Mouse (Mus musculus) 3T3-L1 (cell line): ENCODE results near the gene Slc35a3.
A peak's percentile ranks its signal among the peaks of the same experiment; 100 is the strongest.
"Not testable (repeated sequence)": the region's sequence is repeated elsewhere in the genome, so short reads cannot be mapped to it uniquely, and the experiment has no call there.

Experiments used
- DNase-seq: peaks from one replicate; pipeline ENCODE4 v3.0.0-alpha.2; 2015; ENCODE audit warnings: low read depth, low spot score

Gene Slc35a3

GRCm38 (mm10) chr3:116698786-116699185 is 13.8 kb downstream of the Slc35a3 start:
- no peak for DNase-seq

DNA sequence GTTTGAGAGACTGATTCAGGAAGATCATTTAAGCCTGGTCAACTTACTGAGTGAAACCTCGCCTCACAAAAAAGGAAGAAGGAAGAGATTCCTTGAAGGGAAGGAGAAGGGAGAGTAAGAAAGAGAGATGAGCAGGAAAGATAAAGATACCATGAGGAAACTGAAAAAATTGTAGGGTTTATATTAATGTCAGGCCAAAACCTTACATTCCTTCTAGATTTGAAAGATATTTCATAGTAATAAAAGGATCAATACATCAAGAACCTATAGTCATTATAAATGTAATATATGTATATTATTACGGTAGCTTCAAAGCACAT is 17.0 kb downstream of the Slc35a3 start:
- DNase-seq: no peak

DNA sequence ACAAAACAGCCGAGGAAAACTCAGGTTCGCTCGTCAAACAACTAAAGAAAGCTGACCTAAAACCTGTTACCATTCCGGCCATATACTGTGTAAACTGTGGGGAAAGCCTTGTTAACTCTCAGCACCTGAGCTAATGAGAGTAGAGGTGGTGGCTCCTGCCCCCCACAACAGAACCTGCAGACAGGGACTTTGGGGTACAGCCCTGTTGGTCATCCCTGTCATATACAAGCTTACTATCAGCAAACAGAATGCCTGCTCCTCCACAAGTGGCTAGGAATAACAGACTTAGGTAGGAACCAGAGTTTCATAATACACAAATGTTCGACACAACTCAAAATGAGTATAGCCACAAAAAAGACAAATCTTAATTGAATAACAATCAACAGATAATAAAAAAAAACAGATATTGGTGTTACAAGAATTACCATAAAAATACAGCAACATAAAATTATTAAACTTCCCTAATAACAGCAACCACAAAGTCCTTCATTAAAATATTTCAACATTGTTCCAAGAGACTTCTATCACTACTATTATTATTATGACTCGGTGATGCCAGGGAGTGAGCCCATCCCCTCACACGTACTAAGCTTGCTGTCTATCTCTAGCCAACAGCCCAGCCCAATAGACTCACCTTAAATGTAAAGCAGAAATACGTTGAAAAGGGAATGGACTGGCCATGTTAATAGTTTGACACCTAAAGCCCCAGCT is 17.5 kb downstream of the Slc35a3 start:
- no peak for DNase-seq

GRCm38 (mm10) chr3:116694312-116694711 is 18.3 kb downstream of the Slc35a3 start:
- no peak for DNase-seq

GRCm38 (mm10) chr3:116681160-116681559 is 31.5 kb downstream of the Slc35a3 start, which contains the start of gene Gm43191:
Gene Gm43191 (minus strand): TSS chr3:116681260.
- DNase-seq: no peak

- not testable (repeated sequence) for DNase-seq
Measured at GRCm38 (mm10) chr3:116664281-116664680, 48.4 kb downstream of the Slc35a3 start.

DNA sequence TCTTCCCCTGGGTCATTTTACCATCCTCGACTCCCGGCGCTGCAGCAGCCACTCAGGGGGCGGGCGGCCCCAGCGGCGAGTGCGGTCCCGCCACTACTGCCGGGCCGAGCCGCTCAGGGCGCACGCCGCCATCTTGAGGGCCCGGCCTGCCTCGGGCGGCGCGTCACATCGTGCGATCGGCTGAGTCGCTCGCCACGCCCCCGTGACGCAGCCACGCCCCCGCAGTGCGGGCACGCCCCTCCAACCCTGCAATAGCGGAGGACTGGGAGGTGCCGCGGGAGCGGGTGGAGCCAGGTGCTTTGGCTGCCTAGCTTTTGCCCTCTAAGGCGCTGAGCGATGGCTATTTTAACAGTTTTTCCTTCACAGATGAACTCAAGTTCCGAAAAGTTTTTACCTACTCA is 50.2 kb downstream of the Slc35a3 start, which contains the start of gene Mfsd14a:
TSS of gene Mfsd14a (minus strand) at position 215 of the 401 bp plus-strand sequence.
- DNase-seq: peak; percentile 92

DNA sequence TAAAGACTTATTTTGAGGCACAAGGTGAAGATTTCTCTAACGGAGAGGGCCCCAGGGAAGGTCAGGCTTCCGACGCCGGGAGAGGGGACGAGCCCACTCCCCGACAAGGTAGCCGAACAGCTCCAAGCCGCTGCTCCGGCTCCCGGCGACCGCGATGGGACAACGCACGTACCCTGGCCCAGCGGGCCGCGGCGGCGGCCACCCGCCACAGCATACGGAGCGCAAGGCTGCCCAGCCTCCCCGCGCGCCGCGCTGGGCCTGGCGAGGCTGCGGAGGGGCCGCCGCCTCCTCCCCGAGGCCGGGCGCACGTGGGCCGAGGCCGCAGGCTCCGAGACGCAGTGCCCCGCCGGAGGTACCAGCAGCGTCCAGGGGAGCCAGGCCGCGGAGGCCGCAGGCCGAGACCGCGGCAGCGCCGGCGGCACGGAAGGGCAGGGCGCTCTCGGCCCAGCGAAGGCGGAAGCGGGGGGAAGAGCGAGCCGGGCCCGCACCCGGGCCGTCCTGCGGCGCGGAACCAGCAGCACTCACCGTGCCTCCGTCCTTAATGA is 50.7 kb downstream of the Slc35a3 start:
- no peak for DNase-seq

DNA sequence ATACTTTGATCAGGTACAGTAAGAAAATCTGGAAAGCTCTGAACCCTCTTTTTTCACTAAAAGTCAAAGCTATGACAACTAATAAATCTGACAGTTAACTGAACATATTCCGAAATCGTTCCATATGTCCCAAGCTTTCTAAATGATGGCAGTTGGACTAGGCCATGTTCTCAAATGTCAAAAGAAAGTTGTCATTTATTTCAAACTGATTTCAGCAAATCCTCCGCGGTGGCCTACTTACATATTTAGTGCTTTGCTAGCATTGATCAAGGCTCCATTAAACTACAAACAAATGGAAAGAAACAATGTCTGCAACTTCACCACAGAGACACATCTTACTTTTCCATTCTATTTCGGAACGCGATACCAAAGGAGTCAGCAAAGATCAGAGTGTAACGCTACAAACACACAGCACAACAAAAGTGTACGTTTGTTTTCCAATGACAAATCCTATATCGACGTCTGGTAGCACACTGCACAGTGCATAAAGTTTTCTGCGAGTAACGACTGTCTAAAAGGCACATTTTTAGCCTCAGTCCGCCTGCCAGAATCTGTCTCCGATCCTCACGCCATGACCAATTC is 51.3 kb downstream of the Slc35a3 start:
- DNase-seq: peak; percentile 43

GRCm38 (mm10) chr3:116659856-116660430 is 52.7 kb downstream of the Slc35a3 start:
- DNase-seq: no peak

DNA sequence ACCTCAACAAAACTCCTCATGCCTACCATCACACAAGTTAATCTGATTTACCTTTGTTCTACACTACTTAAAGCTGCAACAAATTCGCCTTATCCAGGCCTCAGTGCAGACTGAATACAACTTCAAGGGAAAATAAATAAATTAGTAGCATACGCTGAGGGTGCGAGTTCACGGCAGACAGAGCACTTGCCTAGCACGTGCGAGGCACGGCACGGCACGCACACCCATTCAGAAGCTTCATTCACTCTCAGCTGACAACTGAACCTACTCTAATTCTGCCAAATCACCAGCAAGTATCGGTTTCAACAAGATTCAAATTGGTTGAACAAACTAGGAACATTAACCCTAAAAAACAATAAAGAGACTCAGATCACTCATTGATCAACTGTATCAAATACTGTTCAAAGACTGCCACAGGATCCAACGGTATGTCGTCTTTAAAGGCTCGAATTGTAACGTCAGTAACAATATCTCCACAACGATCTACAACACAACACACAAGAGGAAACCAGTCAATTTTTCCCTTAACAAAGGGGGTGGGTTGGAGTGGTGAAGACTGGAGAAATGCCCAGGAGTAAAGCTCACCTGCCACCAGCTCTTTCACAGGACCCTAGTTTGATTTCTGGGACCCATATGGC is 53.6 kb downstream of the Slc35a3 start:
- DNase-seq: no peak

DNA sequence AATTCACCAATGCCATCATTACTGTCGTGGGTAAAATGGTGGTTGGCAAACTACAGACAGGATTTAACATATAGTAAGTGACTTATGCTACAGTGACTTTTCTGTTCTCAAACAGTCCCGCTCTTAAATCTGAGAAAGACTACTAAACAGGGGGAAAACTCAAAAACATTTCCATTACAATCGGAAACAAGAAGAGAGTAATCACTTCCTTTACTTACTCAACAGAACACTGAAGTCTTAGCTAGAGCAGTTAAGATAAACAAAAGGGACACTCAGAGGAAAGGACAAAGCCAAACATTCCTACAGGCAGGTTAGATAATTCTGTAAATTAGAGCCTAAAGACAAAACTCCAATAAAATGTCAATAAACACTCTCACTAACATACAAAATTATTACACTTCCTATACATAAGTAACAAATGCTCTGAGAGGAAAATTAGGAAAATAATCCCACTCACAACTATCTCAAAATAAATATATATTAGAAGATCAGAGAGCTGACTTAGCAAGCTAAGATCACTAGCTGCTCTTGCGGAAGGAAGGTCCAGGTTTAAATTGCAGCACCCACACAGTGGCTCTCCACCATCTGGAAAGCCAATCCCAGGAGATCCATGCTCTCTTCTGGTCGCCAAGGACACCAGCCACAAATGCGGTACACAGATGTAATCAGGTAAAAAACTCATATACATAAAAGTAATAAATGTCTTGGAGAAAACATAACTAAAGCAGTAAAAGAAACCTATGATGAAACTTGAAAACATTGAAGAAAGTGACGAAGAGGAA is 56.3 kb downstream of the Slc35a3 start:
- DNase-seq: no peak

GRCm38 (mm10) chr3:116654051-116654450 is 58.6 kb downstream of the Slc35a3 start:
- DNase-seq: not testable (repeated sequence)

DNA sequence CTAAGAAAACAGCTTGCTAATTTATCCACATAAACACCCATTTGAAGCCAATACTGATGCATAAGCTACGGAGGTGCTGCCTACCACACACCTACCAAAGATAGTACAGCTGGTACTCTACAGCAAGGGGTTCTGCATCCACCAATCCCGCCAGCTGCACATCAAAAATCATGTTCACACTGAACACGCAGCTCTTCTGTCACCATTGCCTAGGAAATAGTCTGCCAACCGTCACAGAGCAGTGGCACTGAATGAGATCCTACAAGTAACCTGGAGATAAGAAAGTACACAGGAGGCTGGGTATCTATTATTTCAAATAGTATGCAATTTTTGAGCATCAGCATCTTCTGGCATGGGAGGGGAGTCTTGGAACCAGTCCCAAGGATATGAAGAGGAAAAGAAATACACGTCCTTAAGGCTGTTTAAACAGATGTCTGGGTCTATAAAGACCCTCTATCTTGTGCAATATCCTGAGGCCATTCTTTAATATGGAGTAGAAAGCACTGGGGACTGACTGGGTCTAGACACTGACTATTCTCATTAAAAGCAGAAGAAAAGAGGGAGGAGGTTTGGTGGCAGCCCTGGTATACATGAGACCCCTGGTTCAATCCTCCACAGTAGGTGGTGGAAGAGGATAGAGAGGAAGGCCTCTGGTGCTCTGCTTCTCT is 59.2 kb downstream of the Slc35a3 start:
- no peak for DNase-seq

DNA sequence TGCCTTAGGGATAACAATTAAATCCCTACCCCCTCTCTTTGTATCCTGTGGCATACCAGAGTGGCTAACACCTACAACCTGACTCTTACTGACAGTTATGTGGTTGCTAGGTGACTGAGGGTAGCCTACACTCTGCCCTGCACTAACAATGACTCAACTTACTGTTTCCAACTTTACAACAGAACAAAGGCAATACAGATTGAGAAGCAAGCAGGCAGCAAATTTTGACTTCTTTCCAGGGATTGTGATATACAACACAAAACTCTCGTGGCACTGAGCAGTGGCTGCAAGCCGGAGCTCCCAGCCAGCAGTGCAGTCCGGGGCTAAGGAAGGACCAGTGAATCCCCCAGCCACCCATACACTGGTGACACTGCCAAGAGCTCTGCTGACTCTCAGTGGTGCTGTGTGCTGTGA is 60.6 kb downstream of the Slc35a3 start:
- DNase-seq: peak; percentile 67

GRCm38 (mm10) chr3:116650698-116651097 is 61.9 kb downstream of the Slc35a3 start:
- no peak for DNase-seq

GRCm38 (mm10) chr3:116648805-116649204 is 63.8 kb downstream of the Slc35a3 start:
- no peak for DNase-seq

DNA sequence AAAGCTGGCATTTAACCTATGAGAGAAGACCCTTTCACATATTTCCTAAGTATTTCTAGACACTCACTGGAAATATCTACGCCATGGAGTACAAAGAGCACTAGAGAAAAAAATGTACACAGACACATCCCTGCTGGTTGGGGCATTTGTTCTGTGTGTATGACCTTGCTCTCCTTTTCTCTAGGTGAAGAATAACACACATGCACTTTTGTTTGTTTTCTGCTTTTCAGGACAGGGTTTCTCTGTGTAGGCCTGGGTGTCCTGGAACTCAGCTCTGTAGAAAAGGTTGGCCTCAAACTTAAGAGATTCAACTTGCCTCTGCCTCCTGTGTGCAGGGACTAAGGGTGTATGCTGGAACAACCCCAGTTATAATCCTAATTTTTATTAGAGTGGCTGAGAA is 66.2 kb downstream of the Slc35a3 start:
- no peak for DNase-seq

- no peak for DNase-seq
Measured at GRCm38 (mm10) chr3:116642373-116642772, 70.3 kb downstream of the Slc35a3 start.

GRCm38 (mm10) chr3:116641811-116642371 is 70.7 kb downstream of the Slc35a3 start:
- DNase-seq: no peak

DNA sequence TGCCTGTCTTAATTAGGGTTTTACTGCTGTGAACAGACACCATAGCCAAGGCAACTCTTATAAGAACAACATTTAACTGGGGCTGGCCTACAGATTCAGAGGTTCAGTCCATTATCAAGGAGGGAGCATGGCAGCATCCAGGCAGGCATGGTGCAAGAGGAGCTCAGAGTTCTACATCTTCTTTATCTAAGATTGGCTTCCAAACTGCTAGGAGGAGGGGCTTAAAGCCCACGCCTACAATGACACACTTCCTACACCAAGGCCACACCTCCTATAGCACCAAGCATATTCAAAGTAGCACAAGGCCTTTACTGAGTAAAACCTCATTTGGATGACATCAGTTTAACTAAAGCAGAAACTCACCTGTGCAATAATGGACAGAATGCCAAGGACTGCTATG is 72.6 kb downstream of the Slc35a3 start:
- peak; percentile 14 for DNase-seq
